ENCODE assay signal across 13 mouse cellular contexts in genomic region chr2:146218881-146219535, GRCm38 (mm10). TPM values are rescaled to one million over a fixed set of nuclear protein-coding genes. Genes with fewer than 3 reads are reported as not detected.
DNase-seq lines count a peak whose midpoint lies in the region; ATAC-seq lines count a peak whose summit lies in the region.
"Had no signal": no experiment of that assay in that cellular context is flagged by ENCODE, and none has a peak within 500 bp of the region (broad histone marks: within the 10 kb centered on the region; RNA-seq: fewer than 3 reads in every experiment).

No protein-coding gene starts in this region.

- H3K27ac ChIP-seq in hindbrain, embryonic 10.5 days, result peak overlapping the region; percentile 89
- H3K27ac ChIP-seq in midbrain, embryonic 16.5 days (ENCODE audit: low read length), result 0 out of 2 replicates have a peak overlapping the region, but pooled peaks have one; percentile 11
- H3K27ac ChIP-seq: embryonic facial prominence, embryonic 15.5 days had no signal

- H3K36me3 ChIP-seq in hindbrain, embryonic 10.5 days, result no peaks in the 10 kb centered on the region
- H3K36me3 ChIP-seq in midbrain, embryonic 16.5 days (ENCODE audit: control insufficient read depth, insufficient read depth, low read length), result no peaks in the 10 kb centered on the region
- H3K36me3 ChIP-seq: embryonic facial prominence, embryonic 15.5 days had no signal

- H3K4me1 ChIP-seq in hindbrain, embryonic 10.5 days (replicated peaks), result peaks cover 90% of the 10 kb centered on the region
- peaks cover 35% of the 10 kb centered on the region for H3K4me1 ChIP-seq in midbrain, embryonic 16.5 days (ENCODE audit: control insufficient read depth, insufficient read depth, low read length)

- no peaks in the 10 kb centered on the region for H3K9me3 ChIP-seq in hindbrain, embryonic 10.5 days
- no peaks in the 10 kb centered on the region for H3K9me3 ChIP-seq in midbrain, embryonic 16.5 days (replicated peaks; ENCODE audit: control insufficient read depth, low read length, poor library complexity, severe bottlenecking)
- H3K9me3 ChIP-seq: embryonic facial prominence, embryonic 15.5 days had no signal

- H3K4me3 ChIP-seq in hindbrain, embryonic 10.5 days, result peak overlapping the region; percentile 45
- no peak overlapping the region for H3K4me3 ChIP-seq in midbrain, embryonic 16.5 days (ENCODE audit: low read depth, low read length)
- H3K4me3 ChIP-seq: myocyte had no signal

- DNase-seq in frontal cortex, postnatal 36 days (ENCODE audit: low spot score in 2 of 2), result peak; percentile 24 to 50
- no peak for DNase-seq in frontal cortex, postnatal 25 days (ENCODE audit: low spot score in 2 of 2)
- DNase-seq in ZHBTc4 (ENCODE audit: low read depth, low spot score), result peak; percentile 41
- peak; percentile 60 for DNase-seq in hindbrain, embryonic 10.5 days (ENCODE audit: low spot score)
- DNase-seq in urinary bladder, postnatal 14 days (ENCODE audit: low spot score), result no peak
- DNase-seq: adrenal gland, adult 8-10 months had no signal

- peak overlapping the region; percentile 32; the same call in 1 of the 2 replicates for H3K9ac ChIP-seq in midbrain, embryonic 16.5 days (ENCODE audit: low read depth, low read length)
- H3K9ac ChIP-seq: embryonic facial prominence, embryonic 15.5 days had no signal

- no peak for ATAC-seq in midbrain, embryonic 16.5 days
- no peak for ATAC-seq in cerebellum, adult (ENCODE audit: insufficient number of reproducible peaks, low FRiP score, low TSS enrichment)
- no peak for ATAC-seq in granulocyte monocyte progenitor cell, adult 5-6 weeks (replicated peaks; ENCODE audit: poor library complexity, severe bottlenecking)

- H3K4me2 ChIP-seq in midbrain, embryonic 16.5 days (ENCODE audit: low read length), result peak overlapping the region; percentile 35

- WGBS in hindbrain, embryonic 10.5 days, result under 1% methylated on average over 19 of the region's 19 CpGs
- 5% methylated on average over 19 of the region's 19 CpGs for WGBS in midbrain, embryonic 16.5 days

- H3K27me3 ChIP-seq in hindbrain, embryonic 10.5 days (ENCODE audit: insufficient read depth, poor library complexity, severe bottlenecking), result peaks cover 97% of the 10 kb centered on the region
- H3K27me3 ChIP-seq in midbrain, embryonic 16.5 days (ENCODE audit: control insufficient read depth, insufficient read depth, low read depth, low read length), result no peaks in the 10 kb centered on the region

RNA-seq across cellular contexts. Expression of gene Insm1, which starts 2.7 kb away (rescaled TPM):
- 4.9 and 7.3 TPM in 2 replicates for polyA plus RNA-seq in hindbrain, embryonic 10.5 days (2016; fragmentation: Nextera tagmentation; extraction: Ambion mirVana)
- polyA plus RNA-seq in midbrain, embryonic 16.5 days (2015; fragmentation: Nextera tagmentation; extraction: Ambion mirVana), result 2.7 TPM in 2 replicates
- not detected in 2 replicates for total RNA-seq in granulocyte monocyte progenitor cell, adult 5-6 weeks (2014; fragmentation: Nextera tagmentation)
- not detected in 2 replicates for total RNA-seq in granulocyte monocyte progenitor cell, adult 5-6 weeks (2017)
- total RNA-seq: heart, postnatal 36 days; liver, adult 2 months had no signal
- polyA plus RNA-seq: myocyte had no signal

Comparison
In these comparisons a context has a peak if more than half of its experiments do, and no peak if none do; other contexts are left out.
1. DNase-seq: peak in frontal cortex, postnatal 36 days (2 of 2), ZHBTc4 (single experiment) and hindbrain, embryonic 10.5 days (single experiment); none in frontal cortex, postnatal 25 days (0 of 2) and urinary bladder, postnatal 14 days (single experiment).